Mouse (Mus musculus) CD4-positive helper T cell, adult 2 months (primary cell): ENCODE measurements around the gene Btbd35f1.
"Not testable (repeated sequence)": the region's sequence is repeated elsewhere in the genome, so short reads cannot be mapped to it uniquely, and the experiment has no call there.

ENCODE experiments used
- DNase-seq: peaks from one replicate; pipeline ENCODE4 v3.0.0-alpha.2; 2012; ENCODE audit warnings: low read depth, missing footprints, low spot score

Btbd35f1 gene

DNA sequence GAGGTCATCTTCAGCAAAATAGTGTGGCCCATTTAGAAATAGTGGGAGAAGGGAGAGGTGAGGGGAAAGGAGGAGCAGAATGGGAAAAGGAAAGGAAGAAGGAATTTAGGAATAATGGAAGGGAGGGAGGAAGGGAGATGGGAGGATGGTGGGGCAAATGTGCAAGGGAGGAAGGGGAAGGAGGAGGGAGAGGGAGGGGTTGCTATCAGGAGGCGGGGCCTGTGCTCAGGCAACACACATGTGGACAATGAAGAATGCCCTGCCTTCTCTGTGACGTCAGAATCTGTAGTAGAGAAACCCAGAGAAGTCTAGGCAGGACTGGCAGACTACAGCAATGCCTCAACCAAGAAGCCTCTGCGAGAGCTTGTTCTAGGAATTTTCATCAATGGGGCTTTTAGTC is at the start of gene Btbd35f1:
Btbd35f1 (plus strand) TSS at position 301 of the 400 bp plus-strand sequence.
- not testable (repeated sequence) for DNase-seq

DNA sequence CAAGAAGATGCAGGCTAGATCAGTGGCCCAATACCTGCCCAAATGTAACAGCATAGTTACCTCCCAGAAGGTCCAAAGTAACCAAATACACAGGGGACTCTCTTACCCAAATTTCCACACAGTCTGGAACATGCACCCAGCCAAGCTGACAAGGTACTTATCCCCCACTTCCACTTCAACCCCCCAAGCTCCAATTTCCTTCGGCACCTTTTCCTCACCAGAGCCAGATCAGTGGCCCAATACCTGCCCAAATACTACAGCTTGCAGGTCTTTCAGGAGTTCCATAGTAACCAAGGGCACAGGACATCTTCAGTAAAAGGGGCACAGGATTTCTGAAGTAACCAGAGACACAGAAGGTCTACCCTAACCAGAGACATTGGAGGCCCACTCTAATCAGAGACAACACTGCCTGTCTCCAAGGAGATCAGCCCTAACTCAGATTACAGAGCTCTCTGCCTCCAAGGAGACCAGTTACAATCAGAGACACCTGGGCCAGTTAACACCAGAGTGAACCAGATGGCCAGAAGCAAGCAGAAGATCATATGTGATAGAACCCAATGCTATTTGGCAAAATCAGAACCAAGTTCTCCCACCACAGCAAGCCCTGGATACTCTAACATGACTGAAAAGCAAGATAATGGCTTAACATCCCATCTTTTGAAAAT is 31.2 kb downstream of the Btbd35f1 start:
- DNase-seq, result not testable (repeated sequence)

DNA sequence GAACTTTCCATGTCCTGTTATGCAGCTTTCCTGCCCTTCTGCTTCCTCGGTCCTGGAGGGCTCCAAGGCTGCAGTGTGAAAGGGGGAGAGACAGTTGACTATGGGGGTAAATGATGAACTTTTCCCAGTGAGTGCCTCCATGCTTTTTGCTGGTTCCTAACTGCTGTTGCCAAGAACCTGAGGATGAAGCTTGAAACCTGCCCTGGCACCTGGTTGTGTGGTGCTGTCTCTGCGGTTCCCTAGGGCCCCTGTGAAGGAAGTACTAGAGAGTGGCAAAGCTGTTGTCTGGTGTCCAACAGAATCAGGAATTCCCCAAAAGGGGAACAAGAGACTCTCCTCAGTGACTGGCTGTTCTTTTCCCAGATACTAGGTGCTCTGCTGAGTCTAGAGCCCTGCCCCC is 41.2 kb downstream of the Btbd35f1 start:
- DNase-seq, result not testable (repeated sequence)

DNA sequence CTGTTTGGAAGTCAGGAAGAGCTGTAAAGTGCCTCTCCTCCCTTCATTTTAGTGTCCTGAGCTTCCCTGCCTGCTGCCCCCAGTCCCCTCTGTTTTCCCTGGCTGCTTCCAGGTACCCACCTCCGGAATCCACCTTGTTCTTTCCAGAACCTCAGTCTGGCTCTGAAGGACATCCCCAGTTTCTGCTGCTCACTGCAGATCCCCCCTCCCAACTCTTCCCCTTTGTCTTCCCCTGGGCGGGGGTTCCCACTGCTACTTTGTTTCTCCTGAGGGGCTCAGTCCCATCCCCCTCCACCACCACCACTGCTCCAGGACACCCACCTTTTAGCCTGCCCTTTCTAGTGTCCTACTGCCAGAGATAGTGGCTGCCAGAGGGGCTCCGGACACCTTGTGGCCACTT is 41.6 kb downstream of the Btbd35f1 start:
- DNase-seq, result not testable (repeated sequence)
